Mouse (Mus musculus): ENCODE data around the gene Tsfm. TPM values are rescaled to one million over a fixed set of nuclear protein-coding genes. Genes with fewer than 3 reads are reported as not detected.

Tsfm gene
- polyA plus RNA-seq, 1 experiment = 45.2 TPM

DNA sequence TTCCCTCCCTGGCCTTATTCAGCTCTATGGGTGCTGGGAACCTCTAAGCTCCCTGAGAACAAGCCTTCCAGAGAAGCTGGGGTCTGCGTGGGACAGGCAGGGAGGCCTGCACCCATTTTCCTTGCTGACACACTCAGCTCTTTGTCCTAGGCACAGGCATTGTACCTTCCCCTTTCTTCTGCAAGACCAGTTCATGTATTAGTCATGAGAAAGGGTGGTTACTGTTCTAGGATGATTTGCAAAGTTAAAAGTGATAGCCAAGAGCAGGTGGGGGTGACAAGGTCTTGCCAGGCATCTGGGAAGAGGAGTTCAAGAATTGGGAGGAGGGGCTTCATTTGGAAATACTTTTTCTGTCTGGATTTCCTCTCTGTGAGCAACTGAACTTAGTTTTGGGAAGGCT is 28.6 kb downstream of the Tsfm start:
- Histone ChIP-seq H3K27me3 (ENCODE audit: control insufficient read depth, insufficient read depth, low read length) (no peaks in the 10 kb centered on the region), H3K27ac (ENCODE audit: insufficient read depth, low read length) (no peak overlapping the region), H3K4me1 (ENCODE audit: control insufficient read depth, insufficient read depth, low read length) (peaks cover 3% of the 10 kb centered on the region; the same call in 1 of the 2 replicates), H3K4me3 (replicated peaks; ENCODE audit: insufficient read depth, low read depth, low read length) (no peak overlapping the region)
- WGBS = 72% methylated on average over 1 of the region's 1 CpGs
- no peak for DNase-seq
- TF ChIP-seq CTCF (IDR thresholded peaks at IDR 0.05; ENCODE audit: borderline replicate concordance, insufficient read depth, low read depth, low read length) (no peak), POLR2A (IDR thresholded peaks at IDR 0.05; ENCODE audit: borderline replicate concordance, insufficient read depth, low read length) (no peak)

DNA sequence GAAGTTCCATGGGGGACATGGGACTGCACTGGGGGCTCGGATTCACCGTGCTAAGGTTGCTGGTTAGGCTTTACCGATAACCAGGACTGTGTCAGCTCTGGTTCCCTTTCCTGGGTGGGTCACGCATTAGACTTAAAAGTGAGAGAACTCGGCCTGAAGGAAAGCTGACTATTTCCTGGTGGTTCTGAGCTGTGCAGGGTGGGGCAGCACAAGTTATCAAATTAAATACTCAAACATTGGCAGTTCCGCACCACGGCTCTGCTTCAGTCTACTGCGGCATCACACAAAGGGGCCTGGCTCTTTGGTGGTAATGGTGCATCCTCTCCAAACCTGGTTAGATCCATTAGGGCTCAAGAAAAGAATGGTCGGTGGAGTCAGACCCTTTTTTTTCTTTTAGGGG is 29.3 kb downstream of the Tsfm start:
- no peak for DNase-seq
- Histone ChIP-seq H3K27ac (ENCODE audit: insufficient read depth, low read length) (no peak overlapping the region), H3K27me3 (ENCODE audit: control insufficient read depth, insufficient read depth, low read length) (no peaks in the 10 kb centered on the region), H3K4me1 (ENCODE audit: control insufficient read depth, insufficient read depth, low read length) (peaks cover 3% of the 10 kb centered on the region; the same call in 1 of the 2 replicates), H3K4me3 (replicated peaks; ENCODE audit: insufficient read depth, low read depth, low read length) (no peak overlapping the region)
- 82% methylated on average over 9 of the region's 9 CpGs for WGBS
- TF ChIP-seq POLR2A (IDR thresholded peaks at IDR 0.05; ENCODE audit: borderline replicate concordance, insufficient read depth, low read length) (no peak), CTCF (IDR thresholded peaks at IDR 0.05; ENCODE audit: borderline replicate concordance, insufficient read depth, low read depth, low read length) (no peak)

DNA sequence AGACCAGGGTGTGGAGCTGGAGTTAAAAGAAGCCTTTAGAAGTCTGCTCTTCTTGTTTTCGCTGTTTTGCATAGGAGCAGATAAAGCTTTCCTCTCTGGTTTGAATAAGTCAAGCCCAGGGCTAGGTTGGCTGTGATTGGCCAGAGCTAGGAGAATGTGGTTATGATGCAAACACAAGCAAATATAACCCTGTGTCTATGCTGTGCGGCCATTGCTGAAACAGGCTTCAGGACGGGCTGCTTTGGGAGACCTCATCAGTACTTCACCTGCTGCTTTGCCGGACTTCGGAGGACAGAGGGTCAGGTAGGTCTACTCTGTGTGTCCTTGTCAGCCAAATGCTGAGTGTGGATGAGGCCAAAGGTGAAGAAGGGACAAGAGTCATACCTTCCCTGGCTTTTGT is 30.1 kb downstream of the Tsfm start, which contains the start of gene Avil:
Gene Avil (plus strand): TSS at position 181 of the 400 bp plus-strand sequence.
- 77% methylated on average over 5 of the region's 5 CpGs for WGBS
- no peaks in the 10 kb centered on the region for H3K27me3 ChIP-seq (ENCODE audit: control insufficient read depth, insufficient read depth, low read length)
- DNase-seq = no peak
- peaks cover 5% of the 10 kb centered on the region; the same call in 1 of the 2 replicates for H3K4me1 ChIP-seq (ENCODE audit: control insufficient read depth, insufficient read depth, low read length)
- no peak within 1 kb of the TSS for H3K27ac ChIP-seq (ENCODE audit: insufficient read depth, low read length)
- TF ChIP-seq POLR2A (IDR thresholded peaks at IDR 0.05; ENCODE audit: borderline replicate concordance, insufficient read depth, low read length) = no peak
- no peak within 1 kb of the TSS for H3K4me3 ChIP-seq (replicated peaks; ENCODE audit: insufficient read depth, low read depth, low read length)

DNA sequence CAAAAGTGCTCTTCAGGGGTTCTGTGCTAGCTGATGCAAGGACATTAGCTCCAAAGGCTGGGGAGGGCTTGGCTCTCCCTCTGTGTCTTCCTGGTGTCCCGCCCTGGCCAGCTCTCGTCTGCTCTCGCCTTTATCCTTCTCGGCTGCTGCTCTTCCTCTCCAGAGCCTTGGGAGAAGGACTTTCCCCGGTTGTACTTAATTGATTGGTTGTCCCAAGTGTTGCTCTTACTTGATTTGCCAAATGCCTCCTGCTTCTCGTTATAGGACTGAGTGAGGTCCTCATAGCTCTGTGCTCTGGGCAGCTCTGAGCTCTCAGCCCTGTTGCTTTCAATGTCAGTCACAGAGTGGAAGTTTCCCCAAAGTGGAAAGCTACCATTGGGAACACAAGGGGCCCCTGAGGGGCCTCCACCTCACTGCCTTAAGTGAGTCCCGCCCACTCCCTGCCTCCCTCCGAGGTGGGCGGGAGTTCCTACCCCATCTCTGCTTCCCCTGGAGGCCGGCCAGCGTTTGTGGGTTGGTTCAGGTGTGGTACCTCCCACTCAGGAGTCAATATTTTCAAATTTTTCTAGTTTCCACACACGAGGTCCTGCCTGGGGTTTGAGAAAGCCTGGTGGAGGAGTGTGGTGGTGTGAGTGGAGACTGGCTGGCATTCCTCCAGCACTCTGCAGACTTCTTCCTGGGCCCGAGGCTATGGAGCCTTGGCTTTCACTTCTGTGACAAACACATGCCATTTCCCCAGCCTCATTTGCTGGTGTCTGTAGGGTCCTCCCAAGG is 33.1 kb downstream of the Tsfm start:
- no peak overlapping the region for H3K4me3 ChIP-seq (replicated peaks; ENCODE audit: insufficient read depth, low read depth, low read length)
- H3K27me3 ChIP-seq (ENCODE audit: control insufficient read depth, insufficient read depth, low read length) = no peaks in the 10 kb centered on the region
- WGBS = 54% methylated on average over 13 of the region's 13 CpGs
- no peak overlapping the region for H3K27ac ChIP-seq (ENCODE audit: insufficient read depth, low read length)
- TF ChIP-seq CTCF (IDR thresholded peaks at IDR 0.05; ENCODE audit: borderline replicate concordance, insufficient read depth, low read depth, low read length) = no peak
- no peak for TF ChIP-seq POLR2A (IDR thresholded peaks at IDR 0.05; ENCODE audit: borderline replicate concordance, insufficient read depth, low read length)
- DNase-seq = peak in 1 of 2 experiments; percentile 48
- H3K4me1 ChIP-seq (ENCODE audit: control insufficient read depth, insufficient read depth, low read length) = peaks cover 17% of the 10 kb centered on the region

DNA sequence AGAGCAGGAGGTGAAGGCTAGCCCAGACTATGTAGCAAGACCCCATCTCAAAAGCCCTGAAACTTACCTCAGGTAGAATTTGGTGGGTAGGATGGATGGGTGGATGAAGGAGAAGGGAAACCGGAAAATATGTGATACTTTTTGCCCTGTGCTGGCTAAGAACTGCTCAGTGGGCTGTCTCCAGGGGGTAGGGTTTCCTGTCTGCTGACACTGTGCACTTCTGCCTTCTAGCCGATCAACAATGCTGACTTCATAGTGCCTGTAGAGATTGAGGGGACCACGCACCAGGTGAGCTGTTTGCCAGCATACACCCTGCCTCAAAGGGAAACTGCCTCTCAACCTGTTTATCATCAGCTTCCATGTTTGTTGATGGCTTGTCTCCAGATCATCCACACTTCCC is 37.0 kb downstream of the Tsfm start:
- no peak overlapping the region for H3K4me3 ChIP-seq (replicated peaks; ENCODE audit: insufficient read depth, low read depth, low read length)
- WGBS = 51% methylated on average over 3 of the region's 3 CpGs
- peaks cover 40% of the 10 kb centered on the region for H3K4me1 ChIP-seq (ENCODE audit: control insufficient read depth, insufficient read depth, low read length)
- no peaks in the 10 kb centered on the region for H3K27me3 ChIP-seq (ENCODE audit: control insufficient read depth, insufficient read depth, low read length)
- H3K27ac ChIP-seq (ENCODE audit: insufficient read depth, low read length) = no peak overlapping the region
- no peak for DNase-seq
- TF ChIP-seq POLR2A (IDR thresholded peaks at IDR 0.05; ENCODE audit: borderline replicate concordance, insufficient read depth, low read length) (no peak), CTCF (IDR thresholded peaks at IDR 0.05; ENCODE audit: borderline replicate concordance, insufficient read depth, low read depth, low read length) (no peak)

DNA sequence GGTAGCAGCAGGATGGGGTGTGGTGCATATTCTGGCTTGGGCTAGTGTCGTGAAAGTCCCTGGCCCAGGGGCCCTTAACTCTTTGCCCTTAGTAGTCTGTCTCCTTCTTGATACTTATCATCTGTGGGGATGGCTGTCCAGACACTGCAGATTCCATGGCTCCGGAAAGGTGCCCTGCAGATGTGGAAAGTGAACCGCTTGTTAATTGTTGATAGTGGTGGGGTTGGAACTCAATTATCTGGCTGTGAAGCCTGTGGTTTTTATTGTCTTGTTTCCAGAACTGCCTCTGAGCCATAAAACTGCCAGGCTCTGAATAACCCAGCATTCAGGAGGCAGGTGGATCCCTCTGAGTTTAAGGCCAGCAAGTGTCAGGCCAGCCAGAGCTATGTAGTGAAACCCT is 39.0 kb downstream of the Tsfm start:
- TF ChIP-seq POLR2A (IDR thresholded peaks at IDR 0.05; ENCODE audit: borderline replicate concordance, insufficient read depth, low read length) = no peak
- TF ChIP-seq CTCF (IDR thresholded peaks at IDR 0.05; ENCODE audit: borderline replicate concordance, insufficient read depth, low read depth, low read length) = no peak
- Histone ChIP-seq H3K4me1 (ENCODE audit: control insufficient read depth, insufficient read depth, low read length) (peaks cover 57% of the 10 kb centered on the region), H3K27me3 (ENCODE audit: control insufficient read depth, insufficient read depth, low read length) (no peaks in the 10 kb centered on the region), H3K4me3 (replicated peaks; ENCODE audit: insufficient read depth, low read depth, low read length) (no peak overlapping the region), H3K27ac (ENCODE audit: insufficient read depth, low read length) (no peak overlapping the region)
- WGBS = 11% methylated on average over 3 of the region's 3 CpGs
- DNase-seq = no peak

DNA sequence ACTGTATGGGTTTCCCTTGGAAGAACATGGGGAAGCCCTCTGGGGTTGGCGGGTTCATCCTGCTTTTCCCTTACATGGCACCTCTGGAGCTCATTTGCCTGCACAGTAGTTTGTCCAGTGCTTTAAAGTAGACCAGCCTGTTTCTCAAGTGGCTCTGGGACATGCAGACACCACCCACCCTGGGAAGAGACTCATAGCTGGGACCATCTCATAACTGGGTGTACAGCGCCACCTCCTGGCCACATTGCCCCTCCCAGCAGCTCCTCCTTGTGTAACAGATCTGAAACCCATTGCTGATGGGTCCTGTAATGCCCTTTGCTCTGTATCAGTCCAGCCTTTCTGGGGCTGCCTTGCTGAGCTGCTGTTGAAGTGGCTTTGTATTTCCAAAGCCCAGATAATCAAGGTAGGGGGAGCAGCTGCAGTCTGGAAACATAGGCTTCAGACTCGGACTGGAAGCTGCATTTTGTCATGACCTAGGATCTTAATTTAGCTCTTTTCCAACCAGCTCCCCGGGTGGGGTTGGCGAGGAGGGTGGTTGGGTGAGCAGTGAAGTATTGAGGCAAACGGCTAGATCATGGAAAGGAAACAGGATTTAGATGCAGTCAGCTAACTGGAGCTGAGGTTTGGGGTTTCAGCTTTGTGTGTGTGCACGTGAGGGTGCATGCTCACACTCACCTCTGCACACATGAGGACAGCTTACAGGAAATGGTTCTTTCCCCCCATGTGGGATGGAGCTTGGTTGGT is 40.2 kb downstream of the Tsfm start:
- 8% methylated on average over 7 of the region's 7 CpGs for WGBS
- no peaks in the 10 kb centered on the region for H3K27me3 ChIP-seq (ENCODE audit: control insufficient read depth, insufficient read depth, low read length)
- H3K4me3 ChIP-seq (replicated peaks; ENCODE audit: insufficient read depth, low read depth, low read length) = peak overlapping the region; percentile 19
- H3K27ac ChIP-seq (ENCODE audit: insufficient read depth, low read length) = peak overlapping the region; percentile 52; the same call in 1 of the 2 replicates
- TF ChIP-seq POLR2A (IDR thresholded peaks at IDR 0.05; ENCODE audit: borderline replicate concordance, insufficient read depth, low read length) = no peak
- TF ChIP-seq CTCF (IDR thresholded peaks at IDR 0.05; ENCODE audit: borderline replicate concordance, insufficient read depth, low read depth, low read length) = peak; percentile 99
- peak; percentile 80 to 88 for DNase-seq
- peaks cover 66% of the 10 kb centered on the region for H3K4me1 ChIP-seq (ENCODE audit: control insufficient read depth, insufficient read depth, low read length)
